Mouse (Mus musculus) T-helper 2 cell (primary cell): ENCODE data around the gene St6galnac3.

Experiments used
- in situ Hi-C: fragments of 300-600 bp; cut with MboI, MseI; formaldehyde crosslinking; loops from one replicate; pipeline ENCODE4 v1.15.1; 2025; ENCODE audit warnings: high pct_unique_total_duplicates

The St6galnac3 gene

DNA sequence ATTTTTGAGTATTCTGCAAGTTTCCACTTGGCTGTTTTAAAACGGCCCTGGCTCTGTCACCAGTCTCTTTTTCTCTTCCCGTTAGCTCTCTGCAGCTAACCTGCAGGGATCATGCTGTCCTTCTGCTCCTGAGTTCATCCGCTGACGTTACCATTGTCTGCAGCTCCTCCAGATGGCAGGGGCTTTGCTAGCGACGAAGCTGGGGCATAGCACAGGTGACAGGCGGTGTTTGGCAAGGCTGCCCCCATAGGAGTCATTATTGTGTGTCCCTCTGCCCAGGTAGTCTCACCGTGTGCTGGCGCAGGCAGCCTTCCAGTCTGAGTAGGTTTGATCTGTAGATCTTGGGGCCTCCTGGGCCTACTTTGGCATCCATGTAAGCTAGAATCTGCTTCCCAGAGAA, 432.6 kb downstream of the St6galnac3 start:
- in situ Hi-C loops = no loop called here

GRCm38 (mm10) chr3:153291406-153292045, 433.4 kb downstream of the St6galnac3 start:
- in situ Hi-C loops = no loop called here

GRCm38 (mm10) chr3:153289971-153290370, 435.0 kb downstream of the St6galnac3 start:
- in situ Hi-C loops = no loop called here

DNA sequence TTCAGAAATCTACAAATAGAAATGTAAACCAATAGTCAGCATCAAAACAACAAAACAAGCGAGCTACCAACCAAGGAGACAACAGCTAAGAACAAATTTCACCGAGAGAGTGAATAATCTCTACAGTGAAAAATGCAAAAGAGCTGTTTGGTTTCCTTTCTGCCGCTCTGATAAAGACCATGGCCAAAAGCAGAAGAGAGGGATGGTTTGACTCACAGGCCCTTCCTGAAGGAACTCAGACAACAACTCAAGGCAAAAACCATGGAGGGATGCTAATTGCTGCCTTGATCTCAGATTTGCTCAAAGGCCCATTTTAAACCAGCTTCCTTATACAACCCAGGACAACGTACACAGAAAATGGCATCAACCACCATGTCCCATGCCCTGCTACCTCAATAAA, 437.4 kb downstream of the St6galnac3 start:
- in situ Hi-C loops = no loop called here

DNA sequence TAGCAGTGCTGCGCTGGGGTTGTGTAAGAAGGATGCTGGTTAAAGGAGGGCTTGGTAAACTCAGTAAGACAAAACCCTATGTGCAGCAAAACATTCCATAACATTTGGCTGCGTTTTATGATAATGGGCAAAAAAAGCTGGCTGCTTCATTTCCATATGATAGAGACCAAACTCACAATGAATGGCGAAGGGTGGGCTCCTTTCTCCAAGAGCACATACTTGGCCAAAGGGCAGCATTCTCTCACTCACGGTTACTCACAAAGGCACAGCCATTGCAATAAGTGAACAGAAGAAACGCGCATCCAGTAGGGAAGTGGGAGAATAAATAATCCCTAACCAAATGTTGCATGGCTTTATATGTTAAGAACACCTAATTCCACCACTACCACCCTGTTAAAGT, 437.9 kb downstream of the St6galnac3 start:
- in situ Hi-C loops = no loop called here

DNA sequence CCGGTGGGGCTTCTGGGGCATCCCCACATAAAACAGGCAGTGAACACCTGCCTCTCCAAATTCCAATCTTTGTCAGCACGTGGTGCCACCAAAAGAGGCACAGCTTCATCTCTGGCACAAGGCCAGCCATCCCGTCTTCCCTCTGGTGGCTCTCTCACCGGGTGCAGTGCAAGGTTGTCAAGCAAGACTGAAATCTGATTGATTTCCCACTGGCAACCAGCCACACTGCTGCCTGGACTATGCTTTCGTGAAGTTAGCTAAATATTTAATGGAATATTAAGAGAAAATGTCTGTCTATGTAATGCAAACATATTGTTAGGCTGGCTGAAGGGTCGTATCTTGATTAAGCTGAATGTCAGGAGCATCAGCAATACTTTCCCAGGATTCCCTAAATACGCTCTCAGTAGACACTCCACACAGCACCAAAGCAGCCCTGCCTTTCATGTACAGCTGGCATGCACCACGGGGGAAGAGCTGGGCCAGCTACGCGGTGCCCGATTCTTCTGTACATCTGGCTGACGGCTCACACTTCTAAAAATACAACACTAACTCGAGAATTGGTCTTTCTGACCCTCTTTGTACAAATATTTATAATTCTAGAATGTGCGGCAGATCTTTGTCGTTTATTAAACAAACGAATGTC, 442.7 kb downstream of the St6galnac3 start:
- in situ Hi-C loops = no loop called here

DNA sequence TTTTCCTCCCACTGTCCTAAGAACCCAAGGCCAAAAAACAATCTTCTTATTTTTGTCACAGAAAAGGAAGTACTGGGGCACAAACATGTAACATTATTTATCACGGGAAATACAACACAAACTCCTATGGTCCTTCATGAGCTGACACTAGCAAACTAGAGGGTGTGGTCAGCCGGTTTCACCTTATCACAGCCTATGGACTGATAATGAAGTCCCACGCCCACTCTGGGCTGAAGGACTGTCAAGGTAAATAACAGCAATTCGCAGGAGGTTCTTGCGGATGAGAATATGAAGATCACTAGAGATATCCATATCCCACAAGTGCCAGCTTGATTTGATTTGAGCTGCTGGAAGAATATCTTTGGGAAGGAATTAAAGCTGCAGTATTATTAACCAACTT, 446.7 kb downstream of the St6galnac3 start:
- in situ Hi-C loops = no loop called here

DNA sequence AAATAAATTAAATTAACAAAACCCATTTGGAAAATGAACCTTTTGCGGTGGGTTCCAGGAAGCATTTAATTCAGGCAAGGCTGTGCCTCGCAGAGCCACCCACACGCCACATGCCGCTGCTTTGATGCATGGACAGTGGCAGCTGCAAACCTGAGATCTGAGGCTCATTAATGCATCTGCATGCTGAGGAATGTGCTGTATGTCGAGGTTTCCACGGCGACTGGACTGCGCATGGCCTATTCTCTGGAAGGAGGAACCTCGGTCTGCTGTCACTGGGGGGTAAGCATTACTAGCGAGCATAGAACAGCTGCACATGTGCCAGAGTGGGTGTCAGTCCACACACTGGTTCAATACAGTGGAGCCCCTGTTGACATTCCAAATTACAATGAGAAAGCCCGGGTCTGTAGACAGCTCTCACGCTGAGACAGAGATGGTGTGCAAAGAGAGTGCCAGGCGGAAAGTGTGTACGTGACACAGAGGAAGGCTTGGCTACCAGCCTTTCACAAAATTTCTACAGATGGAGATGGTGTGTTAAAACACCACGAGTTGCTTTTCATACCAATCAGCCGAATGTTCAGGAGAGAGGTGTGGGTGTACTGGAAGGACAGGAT, 447.5 kb downstream of the St6galnac3 start:
- in situ Hi-C loops = no loop called here

DNA sequence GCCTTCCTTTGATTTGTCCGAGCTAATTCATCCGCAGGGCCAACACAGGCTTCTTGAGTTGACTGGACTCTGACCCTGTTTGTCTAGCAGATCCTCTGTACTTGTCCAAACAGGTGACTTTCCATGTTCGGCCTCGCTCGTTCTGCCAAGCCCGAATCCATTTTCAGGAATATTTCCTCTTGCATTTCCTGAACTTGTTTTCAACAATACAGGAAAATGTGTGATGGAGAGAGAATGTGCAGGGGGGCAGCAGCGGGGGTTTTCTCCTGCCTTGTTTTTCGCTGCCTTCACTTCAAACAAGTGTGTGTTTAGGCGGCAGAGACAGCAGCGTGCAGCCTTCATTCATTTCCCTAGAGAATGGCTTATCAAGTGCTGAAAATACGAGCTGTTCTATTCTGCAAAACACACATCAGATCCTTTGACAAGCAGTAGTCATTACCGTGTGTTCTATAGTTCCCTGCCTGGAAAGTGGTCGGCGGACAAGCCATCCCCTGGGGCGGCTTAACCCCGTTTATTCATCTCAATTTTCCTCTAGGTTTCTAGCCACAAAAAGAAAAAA, 448.1 kb downstream of the St6galnac3 start:
- in situ Hi-C loops = no loop called here

- in situ Hi-C loops = no loop called here
Observed at GRCm38 (mm10) chr3:153276101-153276829, 448.7 kb downstream of the St6galnac3 start.

- in situ Hi-C loops = no loop called here
Observed at GRCm38 (mm10) chr3:153272241-153272640, 452.7 kb downstream of the St6galnac3 start.

DNA sequence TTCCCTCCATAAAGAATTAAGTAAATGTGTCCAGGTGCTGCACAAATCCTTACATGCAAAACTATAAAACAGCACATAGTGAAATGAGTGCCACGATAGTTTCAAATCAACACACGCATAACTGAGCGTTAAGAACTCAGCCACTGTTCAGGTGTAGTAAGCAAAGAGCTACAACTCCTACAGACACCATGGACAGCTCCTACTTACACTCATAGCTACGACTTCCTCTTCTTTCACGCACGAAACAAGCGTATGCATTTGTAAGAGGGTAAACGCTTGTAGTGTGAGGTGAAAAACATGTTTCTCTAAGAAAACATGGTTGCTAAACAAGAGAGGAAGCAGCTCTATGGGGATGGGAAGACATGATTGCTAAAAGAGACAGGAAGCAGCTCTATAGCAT, 457.6 kb downstream of the St6galnac3 start:
- in situ Hi-C loops = no loop called here

- in situ Hi-C loops = no loop called here
Observed at GRCm38 (mm10) chr3:153261985-153262384, 463.0 kb downstream of the St6galnac3 start.

GRCm38 (mm10) chr3:153260225-153260933, 464.6 kb downstream of the St6galnac3 start:
- in situ Hi-C loops = no loop called here

- in situ Hi-C loops = no loop called here
Observed at GRCm38 (mm10) chr3:153255910-153256309, 469.1 kb downstream of the St6galnac3 start.

DNA sequence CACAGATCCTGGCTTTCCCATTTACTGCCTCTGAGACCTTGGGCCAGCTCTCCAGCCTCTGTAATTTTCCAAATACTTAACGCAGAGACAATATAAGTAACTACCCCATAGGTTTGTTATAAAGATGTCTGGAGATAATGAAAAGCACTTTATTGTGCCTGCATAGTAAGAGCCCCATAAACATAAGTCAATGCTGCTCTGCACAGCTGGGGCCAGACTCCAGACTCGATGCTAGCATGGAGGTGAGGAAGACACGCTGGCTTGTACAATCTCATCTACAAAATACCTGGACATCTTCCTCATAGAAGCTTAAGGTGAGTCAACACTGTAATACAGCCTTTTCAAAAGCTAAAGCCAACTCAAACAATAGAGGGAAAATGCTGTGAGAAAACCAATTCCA, 473.3 kb downstream of the St6galnac3 start:
- in situ Hi-C loops = no loop called here

GRCm38 (mm10) chr3:153250598-153251257, 474.2 kb downstream of the St6galnac3 start:
- in situ Hi-C loops = no loop called here

- in situ Hi-C loops = no loop called here
Observed at GRCm38 (mm10) chr3:153248866-153249265, 476.1 kb downstream of the St6galnac3 start.

DNA sequence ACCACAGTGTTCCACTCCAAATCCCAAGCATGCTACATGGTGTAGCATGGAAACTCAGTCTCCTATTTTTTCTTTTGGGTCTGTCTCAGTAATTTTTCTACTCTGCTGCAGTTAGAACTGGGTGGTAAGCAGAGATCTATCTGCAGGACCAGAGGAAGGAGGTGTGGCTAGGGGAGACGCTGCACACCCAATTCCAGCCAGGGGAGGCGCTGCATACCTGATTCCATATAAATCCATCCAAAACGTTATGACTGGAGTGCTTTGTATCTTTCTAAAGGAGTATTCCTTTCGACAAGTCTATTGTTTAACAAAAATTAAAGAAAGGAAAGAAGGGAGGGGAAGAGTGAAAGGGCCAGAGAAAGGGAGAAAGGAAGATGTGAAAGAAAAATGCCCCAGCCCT, 476.9 kb downstream of the St6galnac3 start:
- in situ Hi-C loops = no loop called here

DNA sequence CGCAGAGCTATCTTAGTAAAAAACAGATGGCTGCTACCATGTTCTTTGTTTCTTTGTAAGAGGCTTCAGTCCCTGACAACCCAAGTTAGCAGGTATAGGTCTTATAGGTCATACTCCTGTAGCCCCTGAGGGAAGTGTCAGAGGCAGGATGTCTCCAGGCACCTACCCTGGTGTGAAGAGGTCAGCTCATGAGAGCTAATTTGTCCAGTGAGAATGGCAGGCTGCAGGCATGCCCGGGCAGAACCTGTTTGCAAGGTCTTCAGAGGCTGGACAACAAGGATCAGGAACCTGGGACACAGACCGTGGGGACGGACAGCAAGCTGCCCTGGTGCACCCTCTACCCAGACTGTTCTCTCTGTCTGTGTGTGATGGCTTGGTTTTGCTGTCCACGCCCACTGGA, 482.4 kb downstream of the St6galnac3 start:
- in situ Hi-C loops = no loop called here

DNA sequence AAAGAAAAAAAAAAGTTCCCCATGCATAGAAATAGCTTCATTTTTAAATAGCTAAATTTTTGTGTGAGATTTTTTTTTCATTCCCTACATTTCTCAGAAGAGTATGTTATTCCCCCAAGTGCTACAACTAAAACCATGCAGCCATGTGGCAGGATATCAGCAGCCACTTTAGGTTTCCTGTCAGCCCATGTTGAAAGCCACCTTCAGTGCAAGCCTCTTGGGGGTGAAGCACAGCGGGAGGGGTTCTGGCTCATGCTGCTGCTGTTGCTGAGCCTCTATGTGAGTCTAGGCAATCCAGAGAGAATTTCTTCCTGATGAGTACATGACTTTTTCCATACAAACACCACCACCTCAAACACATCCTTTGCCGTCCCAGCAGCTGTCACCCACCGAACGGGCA, 483.8 kb downstream of the St6galnac3 start:
- in situ Hi-C loops = no loop called here
